Mouse (Mus musculus) large intestine, adult 2 months (tissue): ENCODE results near the gene Lct. TPM values are rescaled to one million over a fixed set of nuclear protein-coding genes. Genes with fewer than 3 reads are reported as not detected.
A peak's percentile ranks its signal among the peaks of the same experiment; 100 is the strongest.
"Not testable (repeated sequence)": the region's sequence is repeated elsewhere in the genome, so short reads cannot be mapped to it uniquely, and the experiment has no call there.

Experiments used
- DNase-seq: peaks from one replicate; pipeline ENCODE4 v3.0.0-alpha.2; 2012; ENCODE audit warnings: low read depth, low spot score
- WGBS: fragments of 180-500 bp; shearing (Covaris S2); methylation state at CpG from one replicate; pipeline ENCODE4 v1.1.7; 2018; 5-methylcytosine and 5-hydroxymethylcytosine counted together
- polyA plus RNA-seq: library from polyadenylated mRNA; depleted of rRNA; stranded (reverse); fragments of >200 nt; gene quantifications from 2 replicates; pipeline ENCODE4 v1.2.3, GENCODE M21; 2012

Lct gene
- polyA plus RNA-seq, 1 experiment: 12.1 TPM

GRCm38 (mm10) chr1:128303900-128304299, 24.2 kb downstream of the Lct start:
- no peak for DNase-seq
- 91% methylated on average over 16 of the region's 16 CpGs for WGBS

GRCm38 (mm10) chr1:128295717-128296528, 32.2 kb downstream of the Lct start:
- DNase-seq: no peak

GRCm38 (mm10) chr1:128295296-128295695, 32.8 kb downstream of the Lct start:
- no peak for DNase-seq
- WGBS: 70% methylated on average over 8 of the region's 8 CpGs

More at GRCm38 (mm10) chr1:128295717-128296528, 32.2 kb downstream of the Lct start:
- 86% methylated on average over 5 of the region's 5 CpGs for WGBS

GRCm38 (mm10) chr1:128293524-128293923, 34.6 kb downstream of the Lct start:
- WGBS: 81% methylated on average over 12 of the region's 12 CpGs
- DNase-seq: no peak

GRCm38 (mm10) chr1:128290295-128290694, 37.8 kb downstream of the Lct start:
- 92% methylated on average over 5 of the region's 5 CpGs for WGBS
- no peak for DNase-seq

GRCm38 (mm10) chr1:128285136-128285535, 43.0 kb downstream of the Lct start:
- no peak for DNase-seq
- 83% methylated on average over 9 of the region's 9 CpGs for WGBS

GRCm38 (mm10) chr1:128284157-128284690, 43.9 kb downstream of the Lct start:
- WGBS: 62% methylated on average over 8 of the region's 8 CpGs
- no peak for DNase-seq

- 97% methylated on average over 3 of the region's 3 CpGs for WGBS
- DNase-seq: no peak
Observed at GRCm38 (mm10) chr1:128282924-128283323, 45.2 kb downstream of the Lct start.

GRCm38 (mm10) chr1:128281753-128282152, 46.4 kb downstream of the Lct start:
- WGBS: 96% methylated on average over 3 of the region's 3 CpGs
- no peak for DNase-seq

GRCm38 (mm10) chr1:128278563-128278962, 49.6 kb downstream of the Lct start:
- 81% methylated on average over 3 of the region's 3 CpGs for WGBS
- no peak for DNase-seq

GRCm38 (mm10) chr1:128275908-128276307, 52.2 kb downstream of the Lct start:
- WGBS: 94% methylated on average over 1 of the region's 1 CpGs

GRCm38 (mm10) chr1:128270731-128271130, 57.4 kb downstream of the Lct start:
- DNase-seq: no peak
- 82% methylated on average over 3 of the region's 3 CpGs for WGBS

More at GRCm38 (mm10) chr1:128275908-128276307, 52.2 kb downstream of the Lct start:
- DNase-seq: no peak

GRCm38 (mm10) chr1:128267061-128267460, 61.1 kb downstream of the Lct start:
- 81% methylated on average over 7 of the region's 7 CpGs for WGBS

GRCm38 (mm10) chr1:128244727-128245355, 83.3 kb downstream of the Lct start:
- DNase-seq: no peak
- WGBS: under 1% methylated on average over 19 of the region's 19 CpGs

More at GRCm38 (mm10) chr1:128267061-128267460, 61.1 kb downstream of the Lct start:
- not testable (repeated sequence) for DNase-seq

GRCm38 (mm10) chr1:128243996-128244726, 84.0 kb downstream of the Lct start:
- under 1% methylated on average over 71 of the region's 71 CpGs for WGBS
- peak; percentile 88 for DNase-seq

GRCm38 (mm10) chr1:128243627-128243995, 84.5 kb downstream of the Lct start, which contains the start of gene Ubxn4:
TSS of gene Ubxn4 (plus strand) at chr1:128243964.
- DNase-seq: no peak
- WGBS: 7% methylated on average over 10 of the region's 10 CpGs

- whole genome bisulfite sequencing: 94% methylated on average over 4 of the region's 4 CpGs
- DNase-seq: no peak
Observed at GRCm38 (mm10) chr1:128235181-128235580, 92.9 kb downstream of the Lct start.
